Mouse (Mus musculus) stomach, postnatal 0 days (tissue): Measurements from ENCODE around the gene Apobec1.

Experiments
- CTCF ChIP-seq: IDR thresholded peaks from 2 replicates; pipeline ENCODE4 v1.5.1; 2016; ENCODE audit warnings: antibody characterized with exemption, low read depth, mild to moderate bottlenecking, moderate library complexity
- EP300 ChIP-seq: optimal IDR thresholded peaks from 2 replicates; pipeline ENCODE3; 2016; ENCODE audit warnings: antibody characterized with exemption

DNA sequence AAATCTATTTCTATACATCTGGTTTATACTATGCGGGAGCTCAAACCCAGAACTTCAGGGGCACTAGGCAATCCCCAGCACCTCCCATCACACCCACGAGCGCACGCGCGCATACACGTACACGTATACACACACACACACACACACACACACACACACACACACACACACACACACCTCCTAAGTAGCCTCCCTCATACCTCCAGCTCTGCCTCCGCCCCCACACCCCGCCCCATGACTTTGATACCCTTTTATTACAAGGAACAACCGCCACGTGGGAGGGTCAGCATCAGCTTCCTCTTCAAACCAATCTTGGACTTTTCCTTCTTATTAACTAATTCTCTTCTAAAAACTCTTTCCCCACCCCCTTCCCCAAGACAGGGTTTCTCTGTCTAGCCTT is 5.5 kb upstream of the Apobec1 start:
- TF ChIP-seq CTCF (no peak), EP300 (no peak)
